Mouse (Mus musculus): ENCODE results near the gene Gpr107. TPM values are rescaled to one million over a fixed set of nuclear protein-coding genes. Genes with fewer than 3 reads are reported as not detected.

The Gpr107 gene
- total RNA-seq, 2 experiments from 2014 or later = 45.2 to 51.5 TPM

- DNase-seq (ENCODE audit: extremely low spot score in 1 of 2, low spot score in 2 of 2) = no peak
- TF ChIP-seq CTCF (IDR thresholded peaks at IDR 0.05) = no peak
- intact Hi-C loops (cut with DNase I) = no loop called here
- Histone ChIP-seq H3K4me3 (no peak overlapping the region), H3K27ac (no peak overlapping the region)
Observed at GRCm38 (mm10) chr2:31188691-31189090, 36.6 kb downstream of the Gpr107 start.

- Histone ChIP-seq H3K27ac (no peak overlapping the region), H3K4me3 (no peak overlapping the region)
- TF ChIP-seq CTCF (IDR thresholded peaks at IDR 0.05) = no peak
- no peak for DNase-seq (ENCODE audit: extremely low spot score in 1 of 2, low spot score in 2 of 2)
- intact Hi-C loops (cut with DNase I) = no loop called here
Observed at GRCm38 (mm10) chr2:31189654-31190053, 37.5 kb downstream of the Gpr107 start.

- no peak overlapping the region for H3K4me3 ChIP-seq
- TF ChIP-seq CTCF (IDR thresholded peaks at IDR 0.05) = no peak
- DNase-seq (ENCODE audit: extremely low spot score in 1 of 2, low spot score in 2 of 2) = no peak
- no peak overlapping the region for H3K27ac ChIP-seq
- intact Hi-C loops (cut with DNase I) = no loop called here
Observed at GRCm38 (mm10) chr2:31191765-31192164, 39.6 kb downstream of the Gpr107 start.

DNA sequence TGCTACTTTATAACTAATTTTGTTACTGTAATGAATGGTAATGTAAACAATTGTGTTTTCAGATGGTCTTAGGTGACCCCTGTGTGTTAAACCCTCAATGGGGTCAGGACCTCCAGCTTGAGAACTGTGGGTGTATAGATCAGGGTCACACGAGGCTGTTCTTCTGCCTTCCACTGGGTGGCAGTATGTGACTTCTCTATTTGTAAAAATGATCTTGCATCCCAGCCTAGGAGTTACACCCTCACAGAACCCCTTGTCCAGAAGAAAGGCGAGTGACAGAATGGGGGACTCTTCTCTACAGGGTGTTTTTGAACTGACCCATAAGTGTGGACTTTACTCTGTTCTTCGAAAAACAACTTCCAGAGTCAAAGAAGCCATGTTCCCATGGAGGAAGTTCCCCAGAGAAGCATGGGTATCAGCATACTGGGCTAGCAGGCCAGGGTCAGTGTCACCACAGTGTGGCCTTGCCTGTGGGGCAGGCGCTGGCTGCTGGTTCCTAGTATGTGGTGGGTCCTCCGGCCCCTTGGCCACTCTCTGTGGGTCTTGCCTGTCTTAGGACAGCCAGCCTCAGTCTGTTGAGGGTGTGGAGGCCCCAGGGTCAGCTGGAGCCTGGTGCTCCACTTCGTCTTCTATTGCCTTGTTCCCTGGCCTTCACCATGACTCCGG, 42.4 kb downstream of the Gpr107 start:
- intact Hi-C loops (cut with DNase I) = loop anchor here (1.0 kb wide), 2 partner anchors 102 to 187 kb away; no protein-coding TSS in a partner anchor
- Histone ChIP-seq H3K4me3 (no peak overlapping the region), H3K27ac (no peak overlapping the region)
- peak; percentile 89 for TF ChIP-seq CTCF (IDR thresholded peaks at IDR 0.05)
- peak in 1 of 2 experiments; percentile 39 for DNase-seq (ENCODE audit: extremely low spot score in 1 of 2, low spot score in 2 of 2)

GRCm38 (mm10) chr2:31198621-31199020, 46.5 kb downstream of the Gpr107 start:
- DNase-seq (ENCODE audit: extremely low spot score in 1 of 2, low spot score in 2 of 2) = peak; percentile 31
- H3K27ac ChIP-seq = no peak overlapping the region
- TF ChIP-seq CTCF (IDR thresholded peaks at IDR 0.05) = no peak
- H3K4me3 ChIP-seq = no peak overlapping the region
- intact Hi-C loops (cut with DNase I) = no loop called here

DNA sequence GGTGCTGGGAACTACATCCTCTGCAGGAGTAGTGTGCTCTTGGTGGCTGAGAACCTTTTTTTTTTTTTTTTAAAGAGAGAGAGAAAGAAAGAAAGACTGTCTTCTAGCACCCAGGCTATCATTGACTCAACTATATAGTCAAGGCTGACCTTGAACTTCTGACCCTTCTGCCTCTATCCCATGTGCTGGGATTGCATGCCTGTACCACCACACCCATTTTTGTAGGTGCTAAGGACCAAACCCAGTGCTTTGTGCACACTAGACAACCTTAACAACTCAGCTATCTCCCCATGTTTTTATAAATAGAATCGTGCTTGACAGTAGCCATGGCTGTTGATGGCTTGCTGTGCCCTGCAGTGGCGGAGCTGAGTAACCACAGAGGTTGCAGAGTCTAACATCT, 47.9 kb downstream of the Gpr107 start:
- no peak for DNase-seq (ENCODE audit: extremely low spot score in 1 of 2, low spot score in 2 of 2)
- no peak overlapping the region for H3K4me3 ChIP-seq
- TF ChIP-seq CTCF (IDR thresholded peaks at IDR 0.05) = no peak
- no peak overlapping the region for H3K27ac ChIP-seq
- intact Hi-C loops (cut with DNase I) = no loop called here

GRCm38 (mm10) chr2:31201851-31202250, 49.7 kb downstream of the Gpr107 start:
- no peak for DNase-seq (ENCODE audit: extremely low spot score in 1 of 2, low spot score in 2 of 2)
- TF ChIP-seq CTCF (IDR thresholded peaks at IDR 0.05) = no peak
- no peak overlapping the region for H3K4me3 ChIP-seq
- H3K27ac ChIP-seq = no peak overlapping the region
- intact Hi-C loops (cut with DNase I) = no loop called here

DNA sequence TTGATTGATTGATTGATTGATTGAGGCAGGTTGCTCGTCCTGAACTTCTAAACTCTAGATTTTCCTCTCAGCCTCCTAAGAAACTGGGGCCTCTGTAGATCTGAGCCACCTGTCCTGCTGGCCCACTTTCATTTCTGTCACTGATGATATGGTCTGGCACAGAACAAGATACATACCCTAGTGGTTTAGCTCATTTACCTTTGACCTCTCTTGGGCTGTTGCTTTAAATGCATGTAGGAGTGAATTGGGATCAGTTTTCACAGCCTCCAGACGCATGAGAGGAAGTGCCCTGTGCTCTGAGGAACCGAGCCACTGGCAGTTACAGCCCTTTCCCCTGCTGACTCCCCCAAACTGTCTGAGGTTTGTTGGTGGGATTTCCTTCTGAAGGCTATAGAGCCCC, 50.2 kb downstream of the Gpr107 start:
- Histone ChIP-seq H3K27ac (no peak overlapping the region), H3K4me3 (no peak overlapping the region)
- intact Hi-C loops (cut with DNase I) = no loop called here
- no peak for DNase-seq (ENCODE audit: extremely low spot score in 1 of 2, low spot score in 2 of 2)
- TF ChIP-seq CTCF (IDR thresholded peaks at IDR 0.05) = no peak

- intact Hi-C loops (cut with DNase I) = no loop called here
- Histone ChIP-seq H3K27ac (no peak overlapping the region), H3K4me3 (no peak overlapping the region)
- no peak for TF ChIP-seq CTCF (IDR thresholded peaks at IDR 0.05)
- DNase-seq (ENCODE audit: extremely low spot score in 1 of 2, low spot score in 2 of 2) = no peak
Observed at GRCm38 (mm10) chr2:31202956-31203355, 50.8 kb downstream of the Gpr107 start.

DNA sequence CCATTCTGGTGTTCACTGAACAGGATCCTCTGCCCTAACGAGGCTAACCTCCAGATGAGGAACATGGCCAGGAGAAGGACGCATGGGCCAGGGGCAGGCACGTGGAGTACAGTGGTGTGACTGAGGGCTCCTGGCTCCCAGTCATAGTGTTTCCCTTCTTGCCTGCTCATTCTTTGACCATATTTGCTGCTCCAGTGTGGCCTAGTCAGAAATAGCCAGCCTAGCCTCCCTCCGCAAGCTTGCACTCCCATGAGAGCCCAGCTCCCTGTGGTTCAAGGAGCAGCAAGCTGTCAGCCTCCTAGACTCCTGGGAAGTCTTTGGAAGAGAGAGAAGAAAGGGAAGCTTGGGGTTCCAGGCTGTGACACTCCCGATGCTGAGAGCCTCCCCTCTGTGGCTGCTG, 52.6 kb downstream of the Gpr107 start:
- Histone ChIP-seq H3K4me3 (no peak overlapping the region), H3K27ac (no peak overlapping the region)
- TF ChIP-seq CTCF (IDR thresholded peaks at IDR 0.05) = no peak
- DNase-seq (ENCODE audit: extremely low spot score in 1 of 2, low spot score in 2 of 2) = no peak
- intact Hi-C loops (cut with DNase I) = no loop called here

DNA sequence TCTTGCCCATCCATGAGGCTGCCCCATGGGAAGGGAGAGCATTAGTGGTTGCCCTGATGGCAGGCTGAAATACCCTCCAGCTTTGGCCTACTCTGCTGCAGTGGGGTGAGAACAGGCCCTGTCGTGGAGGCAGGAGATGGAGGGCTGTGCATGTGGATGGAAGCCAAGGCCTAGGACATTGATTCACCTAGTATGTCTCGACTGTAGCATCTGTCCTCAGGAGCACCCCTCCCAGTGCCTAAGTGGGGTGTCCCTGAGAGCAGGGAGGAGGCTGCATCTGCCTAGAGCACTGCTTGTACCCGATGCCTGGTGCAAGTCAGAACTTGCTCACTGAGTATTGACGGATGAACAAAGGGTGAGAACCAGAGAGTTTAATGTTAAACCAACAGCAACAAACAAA, 54.1 kb downstream of the Gpr107 start:
- no peak for DNase-seq (ENCODE audit: extremely low spot score in 1 of 2, low spot score in 2 of 2)
- intact Hi-C loops (cut with DNase I) = no loop called here
- no peak overlapping the region for H3K4me3 ChIP-seq
- no peak for TF ChIP-seq CTCF (IDR thresholded peaks at IDR 0.05)
- no peak overlapping the region for H3K27ac ChIP-seq

- no peak for TF ChIP-seq CTCF (IDR thresholded peaks at IDR 0.05)
- intact Hi-C loops (cut with DNase I) = no loop called here
- no peak overlapping the region for H3K27ac ChIP-seq
- DNase-seq (ENCODE audit: extremely low spot score in 1 of 2, low spot score in 2 of 2) = no peak
- H3K4me3 ChIP-seq = no peak overlapping the region
Observed at GRCm38 (mm10) chr2:31206882-31207281, 54.8 kb downstream of the Gpr107 start.

DNA sequence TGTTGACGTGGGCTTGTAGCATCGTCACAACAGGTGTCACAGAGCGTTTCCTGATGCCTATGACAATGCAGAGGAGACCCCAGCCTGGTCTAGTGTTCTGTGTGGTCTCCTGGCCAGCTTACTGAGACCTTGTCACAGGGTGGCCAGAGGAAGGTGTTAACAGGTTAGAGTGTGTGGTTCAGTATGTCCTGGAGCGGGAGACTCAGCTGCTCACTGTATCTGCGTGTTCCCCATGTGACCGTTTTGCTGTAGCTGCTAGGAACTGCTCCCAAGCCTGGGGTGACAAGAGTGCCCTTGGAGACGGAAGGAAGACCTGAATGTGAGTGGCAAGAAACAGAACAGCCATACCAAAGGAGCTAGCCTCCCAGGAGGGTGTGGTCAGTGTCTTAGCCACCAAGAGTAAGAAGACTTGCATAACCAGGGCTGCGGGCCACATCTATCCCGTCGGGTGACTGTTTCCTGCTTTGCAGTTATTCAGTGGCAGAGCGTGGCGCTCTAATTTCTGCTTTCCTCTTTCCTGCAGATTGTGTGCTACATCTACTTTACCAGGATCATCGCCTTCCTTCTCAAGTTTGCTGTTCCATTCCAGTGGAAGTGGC, 56.5 kb downstream of the Gpr107 start:
- no peak overlapping the region for H3K27ac ChIP-seq
- no peak for TF ChIP-seq CTCF (IDR thresholded peaks at IDR 0.05)
- H3K4me3 ChIP-seq = no peak overlapping the region
- DNase-seq (ENCODE audit: extremely low spot score in 1 of 2, low spot score in 2 of 2) = no peak
- intact Hi-C loops (cut with DNase I) = no loop called here

All from left cerebral cortex, adult 2 months (tissue).